Mouse (Mus musculus): ENCODE results near the gene Fgfr2.

Fgfr2 gene

DNA sequence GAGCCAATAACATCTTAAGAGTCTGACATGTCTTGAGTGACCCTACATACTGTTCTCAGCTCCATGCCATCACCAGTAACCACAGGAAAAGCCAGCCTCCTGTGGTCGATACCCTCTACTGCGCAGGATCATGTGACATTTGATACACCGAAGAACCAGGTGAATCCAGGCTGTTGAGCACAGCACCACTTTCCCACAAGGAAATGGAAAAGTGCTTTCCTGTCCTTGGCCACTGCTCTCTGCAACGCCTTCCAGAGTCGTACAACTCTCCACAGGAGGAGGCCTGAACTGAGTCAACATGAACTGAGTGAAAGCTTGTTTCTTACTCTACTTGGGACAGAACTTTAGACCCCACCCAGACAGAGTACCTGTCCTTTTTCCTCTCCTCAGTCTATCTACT lies 321.6 kb downstream of the Fgfr2 start:
- H3K36me3 ChIP-seq (ENCODE audit: insufficient read depth, low read length): peaks cover 12% of the 10 kb centered on the region; the same call in 1 of the 2 replicates
- no peak for TF ChIP-seq CTCF (conservative IDR thresholded peaks at IDR 0.05; ENCODE audit: low read length)
- TF ChIP-seq NANOG (IDR thresholded peaks at IDR 0.05; ENCODE audit: borderline replicate concordance, low read length): no peak
- TF ChIP-seq POU5F1 (IDR thresholded peaks at IDR 0.05; ENCODE audit: borderline replicate concordance, low read length): no peak
- H3K9me3 ChIP-seq (ENCODE audit: low read length): no peaks in the 10 kb centered on the region
- H3K4me3 ChIP-seq (replicated peaks; ENCODE audit: low read length): no peak overlapping the region
- H3K4me1 ChIP-seq (replicated peaks; ENCODE audit: low read depth, low read length): peaks cover 64% of the 10 kb centered on the region
- no peaks in the 10 kb centered on the region; the same call in 1 of the 2 replicates for H3K27me3 ChIP-seq (ENCODE audit: insufficient read depth, low read length)

DNA sequence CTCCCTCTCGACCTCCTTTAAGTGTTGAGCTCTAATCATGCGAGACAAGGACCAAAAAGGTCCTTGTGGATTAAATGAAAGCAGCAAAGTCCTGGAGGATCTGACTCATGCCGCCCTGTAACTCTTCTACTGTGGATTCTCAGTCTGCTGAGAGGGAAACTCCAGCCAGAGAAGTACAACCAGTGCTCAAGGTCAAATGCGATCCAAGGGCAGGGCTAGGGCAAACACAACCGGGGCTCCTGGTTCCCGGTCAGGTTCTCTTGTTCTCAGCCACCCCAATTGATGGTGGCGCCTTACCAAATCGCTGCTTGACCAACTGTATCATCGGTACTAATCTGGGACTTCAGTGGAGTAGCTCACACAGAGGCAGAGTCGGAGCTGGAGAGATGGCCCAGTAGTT lies 322.3 kb downstream of the Fgfr2 start:
- peaks cover 58% of the 10 kb centered on the region for H3K4me1 ChIP-seq (replicated peaks; ENCODE audit: low read depth, low read length)
- no peak overlapping the region for H3K4me3 ChIP-seq (replicated peaks; ENCODE audit: low read length)
- H3K36me3 ChIP-seq (ENCODE audit: insufficient read depth, low read length): peaks cover 12% of the 10 kb centered on the region; the same call in 1 of the 2 replicates
- TF ChIP-seq NANOG (IDR thresholded peaks at IDR 0.05; ENCODE audit: borderline replicate concordance, low read length) (no peak), CTCF (conservative IDR thresholded peaks at IDR 0.05; ENCODE audit: low read length) (no peak), POU5F1 (IDR thresholded peaks at IDR 0.05; ENCODE audit: borderline replicate concordance, low read length) (no peak)
- no peaks in the 10 kb centered on the region; the same call in 1 of the 2 replicates for H3K27me3 ChIP-seq (ENCODE audit: insufficient read depth, low read length)
- H3K9me3 ChIP-seq (ENCODE audit: low read length): no peaks in the 10 kb centered on the region

DNA sequence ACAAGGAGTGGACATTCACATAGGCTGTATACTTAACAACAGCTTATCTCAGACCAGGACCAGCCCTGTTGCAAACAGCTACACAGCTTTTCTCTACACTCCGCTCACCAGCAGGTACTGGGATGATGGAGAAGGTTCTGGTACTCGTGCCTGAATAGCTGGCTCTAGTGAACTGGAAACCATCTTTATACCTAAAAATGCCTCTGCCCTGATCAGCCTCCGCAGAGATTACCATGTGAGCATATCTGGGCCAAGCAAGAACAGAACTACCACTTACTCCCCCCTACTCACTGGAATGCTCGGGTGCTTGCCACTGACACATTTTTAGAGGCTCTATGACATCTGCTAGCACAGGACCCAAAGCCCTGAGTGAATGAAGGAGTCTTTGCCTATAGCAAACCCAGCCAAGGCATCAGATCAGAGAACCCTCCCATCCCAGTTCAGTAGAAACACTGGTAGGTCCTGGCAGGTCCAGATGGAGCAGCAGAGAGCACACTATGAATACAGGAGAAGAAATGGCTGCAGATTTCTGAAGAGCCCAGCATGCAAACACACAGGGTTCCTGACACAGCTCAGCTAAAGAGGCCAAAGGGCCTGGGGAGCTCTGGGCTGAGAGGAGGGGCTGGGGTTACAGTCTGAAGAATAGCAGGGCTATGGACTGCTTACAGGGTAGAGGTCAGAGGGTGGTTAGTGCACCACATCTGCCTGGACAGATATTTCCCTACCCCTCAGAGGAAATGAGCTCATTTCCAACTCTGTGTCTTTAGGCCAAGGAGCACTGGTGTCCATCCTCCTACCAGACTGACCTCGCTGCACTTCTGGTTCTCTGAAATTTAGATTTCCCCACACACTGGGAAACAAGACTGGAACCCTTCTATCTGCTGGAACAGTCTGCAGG lies 323.8 kb downstream of the Fgfr2 start:
- no peaks in the 10 kb centered on the region for H3K9me3 ChIP-seq (ENCODE audit: low read length)
- TF ChIP-seq POU5F1 (IDR thresholded peaks at IDR 0.05; ENCODE audit: borderline replicate concordance, low read length) (no peak), NANOG (IDR thresholded peaks at IDR 0.05; ENCODE audit: borderline replicate concordance, low read length) (no peak)
- no peak overlapping the region for H3K4me3 ChIP-seq (replicated peaks; ENCODE audit: low read length)
- peaks cover 8% of the 10 kb centered on the region; the same call in 1 of the 2 replicates for H3K36me3 ChIP-seq (ENCODE audit: insufficient read depth, low read length)
- 0 out of 2 replicates have a peak, but pooled peaks cover under 1% of the 10 kb centered on the region for H3K27me3 ChIP-seq (ENCODE audit: insufficient read depth, low read length)
- peaks cover 52% of the 10 kb centered on the region for H3K4me1 ChIP-seq (replicated peaks; ENCODE audit: low read depth, low read length)

DNA sequence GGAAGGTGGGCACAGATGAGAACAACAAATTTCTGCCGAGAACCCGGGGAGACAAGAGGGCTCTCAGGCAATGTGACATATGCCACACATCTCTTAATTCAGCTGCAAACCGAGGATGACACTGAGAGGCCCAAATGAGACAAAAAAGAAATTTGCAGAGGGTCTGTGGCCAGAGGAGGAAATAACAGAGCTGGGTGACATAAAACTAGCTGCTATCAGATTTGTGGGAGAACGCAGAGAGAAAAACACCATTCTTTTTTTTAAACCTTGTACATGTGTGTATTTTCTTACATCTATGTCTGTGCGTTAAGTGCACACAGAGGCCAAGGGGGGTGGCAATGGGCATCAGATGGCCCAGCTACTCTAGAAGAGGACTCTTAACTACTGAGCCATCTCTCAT lies 328.0 kb downstream of the Fgfr2 start:
- H3K27me3 ChIP-seq (ENCODE audit: insufficient read depth, low read length): peaks cover 6% of the 10 kb centered on the region; the same call in 1 of the 2 replicates
- peaks cover 28% of the 10 kb centered on the region for H3K4me1 ChIP-seq (replicated peaks; ENCODE audit: low read depth, low read length)
- H3K36me3 ChIP-seq (ENCODE audit: insufficient read depth, low read length): no peaks in the 10 kb centered on the region; the same call in none of the 2 replicates
- TF ChIP-seq NANOG (IDR thresholded peaks at IDR 0.05; ENCODE audit: borderline replicate concordance, low read length) (no peak), CTCF (conservative IDR thresholded peaks at IDR 0.05; ENCODE audit: low read length) (no peak), POU5F1 (IDR thresholded peaks at IDR 0.05; ENCODE audit: borderline replicate concordance, low read length) (no peak)
- no peaks in the 10 kb centered on the region for H3K9me3 ChIP-seq (ENCODE audit: low read length)
- no peak overlapping the region for H3K4me3 ChIP-seq (replicated peaks; ENCODE audit: low read length)

DNA sequence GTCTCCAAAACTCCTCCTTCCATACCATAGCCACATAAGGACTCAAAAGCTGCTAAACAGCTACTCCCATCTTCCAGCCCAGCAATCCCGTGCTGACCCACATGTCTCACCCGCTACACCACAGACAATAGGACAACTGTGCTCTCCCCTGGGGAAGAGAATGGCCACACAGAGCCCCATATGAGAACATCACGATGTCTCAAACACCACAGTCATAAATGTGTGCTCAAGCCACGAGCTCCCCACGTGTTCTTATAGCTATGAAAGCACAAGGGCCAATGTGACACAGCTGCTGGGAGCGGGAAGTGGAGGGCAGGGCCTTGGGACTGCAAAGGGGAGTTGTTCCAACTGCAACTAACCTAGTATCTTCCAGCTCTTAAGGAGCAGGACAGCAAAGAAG lies 329.7 kb downstream of the Fgfr2 start:
- peaks cover 26% of the 10 kb centered on the region for H3K4me1 ChIP-seq (replicated peaks; ENCODE audit: low read depth, low read length)
- TF ChIP-seq NANOG (IDR thresholded peaks at IDR 0.05; ENCODE audit: borderline replicate concordance, low read length): no peak
- no peak for TF ChIP-seq CTCF (conservative IDR thresholded peaks at IDR 0.05; ENCODE audit: low read length)
- no peak for TF ChIP-seq POU5F1 (IDR thresholded peaks at IDR 0.05; ENCODE audit: borderline replicate concordance, low read length)
- H3K36me3 ChIP-seq (ENCODE audit: insufficient read depth, low read length): no peaks in the 10 kb centered on the region; the same call in none of the 2 replicates
- H3K27me3 ChIP-seq (ENCODE audit: insufficient read depth, low read length): peaks cover 6% of the 10 kb centered on the region; the same call in 1 of the 2 replicates
- no peak overlapping the region for H3K4me3 ChIP-seq (replicated peaks; ENCODE audit: low read length)
- no peaks in the 10 kb centered on the region for H3K9me3 ChIP-seq (ENCODE audit: low read length)

DNA sequence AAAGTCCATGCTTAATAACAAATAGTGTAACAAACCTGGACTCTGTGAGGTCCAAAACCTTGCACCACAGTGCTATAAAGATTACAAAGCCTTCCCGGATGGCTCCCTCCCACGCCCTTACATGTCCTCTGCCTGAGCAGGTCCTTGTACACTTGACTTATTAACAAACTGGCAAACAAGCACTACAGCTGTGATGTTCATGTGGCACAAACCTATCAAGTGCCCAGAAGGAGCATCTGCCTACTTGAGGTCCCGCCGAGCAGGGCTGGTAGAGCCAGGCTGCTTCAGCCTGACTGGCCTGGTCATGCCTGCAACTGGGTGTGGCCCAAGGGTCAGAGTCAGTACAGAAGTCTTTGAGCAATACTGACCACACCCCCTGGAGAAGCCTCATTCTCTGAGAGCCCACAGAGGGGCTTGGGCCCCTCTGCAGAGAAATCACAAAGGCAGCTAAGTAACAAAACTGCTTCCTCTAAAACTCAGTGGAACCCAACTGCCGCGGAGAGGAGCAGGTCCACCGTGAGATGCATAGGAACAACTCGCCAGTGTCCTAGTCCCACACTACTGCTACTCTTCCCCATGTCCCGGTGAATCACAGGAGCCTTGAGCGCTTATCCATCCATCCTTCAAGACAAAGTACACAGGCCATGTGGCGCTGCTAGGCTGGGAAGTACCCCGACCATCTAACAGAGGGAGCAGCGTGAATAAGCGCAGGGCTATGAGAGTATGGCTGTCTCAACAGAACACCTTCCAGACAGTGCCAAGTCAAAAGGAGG lies 332.5 kb downstream of the Fgfr2 start:
- no peaks in the 10 kb centered on the region for H3K9me3 ChIP-seq (ENCODE audit: low read length)
- TF ChIP-seq NANOG (IDR thresholded peaks at IDR 0.05; ENCODE audit: borderline replicate concordance, low read length): no peak
- TF ChIP-seq CTCF (conservative IDR thresholded peaks at IDR 0.05; ENCODE audit: low read length): no peak
- no peak for TF ChIP-seq POU5F1 (IDR thresholded peaks at IDR 0.05; ENCODE audit: borderline replicate concordance, low read length)
- H3K36me3 ChIP-seq (ENCODE audit: insufficient read depth, low read length): no peaks in the 10 kb centered on the region; the same call in 1 of the 2 replicates
- H3K4me3 ChIP-seq (replicated peaks; ENCODE audit: low read length): peak overlapping the region; percentile 20; the same call in 1 of the 2 replicates
- H3K27me3 ChIP-seq (ENCODE audit: insufficient read depth, low read length): peaks cover 6% of the 10 kb centered on the region; the same call in 1 of the 2 replicates
- H3K4me1 ChIP-seq (replicated peaks; ENCODE audit: low read depth, low read length): peaks cover 33% of the 10 kb centered on the region

DNA sequence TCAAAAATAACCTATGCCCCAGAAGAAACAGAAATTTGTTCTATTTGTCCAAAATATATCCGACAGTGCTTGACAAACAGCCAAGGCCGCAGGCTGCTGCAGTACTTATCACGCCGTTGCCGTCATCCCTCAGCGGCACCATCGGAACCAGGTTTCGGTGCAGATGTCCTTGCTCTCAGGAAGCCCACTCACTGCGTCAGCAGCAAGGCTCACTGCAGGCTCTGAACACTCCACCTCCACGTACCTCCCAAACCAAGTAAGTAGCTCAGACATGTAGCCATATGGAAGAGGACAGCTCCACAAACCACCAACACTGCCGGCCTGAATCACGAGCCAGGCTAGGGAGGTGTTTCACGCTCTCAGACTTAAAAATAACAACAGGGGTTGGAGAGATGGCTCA lies 334.3 kb downstream of the Fgfr2 start:
- H3K4me1 ChIP-seq (replicated peaks; ENCODE audit: low read depth, low read length): peaks cover 33% of the 10 kb centered on the region
- no peak for TF ChIP-seq NANOG (IDR thresholded peaks at IDR 0.05; ENCODE audit: borderline replicate concordance, low read length)
- TF ChIP-seq POU5F1 (IDR thresholded peaks at IDR 0.05; ENCODE audit: borderline replicate concordance, low read length): no peak
- TF ChIP-seq CTCF (conservative IDR thresholded peaks at IDR 0.05; ENCODE audit: low read length): no peak
- H3K4me3 ChIP-seq (replicated peaks; ENCODE audit: low read length): no peak overlapping the region
- H3K9me3 ChIP-seq (ENCODE audit: low read length): no peaks in the 10 kb centered on the region
- no peaks in the 10 kb centered on the region; the same call in 1 of the 2 replicates for H3K36me3 ChIP-seq (ENCODE audit: insufficient read depth, low read length)
- H3K27me3 ChIP-seq (ENCODE audit: insufficient read depth, low read length): peaks cover 2% of the 10 kb centered on the region; the same call in 1 of the 2 replicates

All from E14TG2a.4 (cell line).